Comparison of ENCODE assay signal across 8 mouse cellular contexts in genomic region chr16:28930426-28930825, GRCm38 (mm10). TPM values are rescaled to one million over a fixed set of nuclear protein-coding genes. Genes with fewer than 3 reads are reported as not detected.
DNase-seq lines count a peak whose midpoint lies in the region; ATAC-seq and TF ChIP-seq lines count a peak whose summit lies in the region.
"Had no signal": no experiment of that assay in that cellular context is flagged by ENCODE, and none has a peak within 500 bp of the region (broad histone marks: within the 10 kb centered on the region; RNA-seq: fewer than 3 reads in every experiment).

No protein-coding gene starts in this region.

- DNase-seq in lung, postnatal 25 days (ENCODE audit: low spot score) = no peak
- no peak for DNase-seq in stomach, postnatal 0 days (ENCODE audit: low spot score)
- no peak for DNase-seq in thymus, postnatal 0 days (ENCODE audit: low spot score)
- DNase-seq in urinary bladder, postnatal 36 days (ENCODE audit: low spot score in 2 of 2) = no peak

- no peak overlapping the region for H3K27ac ChIP-seq in lung, embryonic 16.5 days (ENCODE audit: low read length)
- H3K27ac ChIP-seq in forebrain, embryonic 13.5 days = no peak overlapping the region
- no peak overlapping the region for H3K27ac ChIP-seq in limb, embryonic 15.5 days
- no peak overlapping the region for H3K27ac ChIP-seq in stomach, postnatal 0 days (replicated peaks)

- no peak overlapping the region; the same call in 1 of the 2 replicates for H3K9ac ChIP-seq in lung, embryonic 16.5 days (ENCODE audit: low read length)
- H3K9ac ChIP-seq in forebrain, embryonic 13.5 days = no peak overlapping the region; the same call in 1 of the 2 replicates
- no peak overlapping the region for H3K9ac ChIP-seq in limb, embryonic 15.5 days
- no peak overlapping the region; the same call in 1 of the 2 replicates for H3K9ac ChIP-seq in stomach, postnatal 0 days (ENCODE audit: low read length)

- no peaks in the 10 kb centered on the region for H3K9me3 ChIP-seq in lung, embryonic 16.5 days (ENCODE audit: control insufficient read depth, low read length)
- no peaks in the 10 kb centered on the region for H3K9me3 ChIP-seq in forebrain, embryonic 13.5 days (replicated peaks)
- H3K9me3 ChIP-seq in limb, embryonic 15.5 days = no peaks in the 10 kb centered on the region
- no peaks in the 10 kb centered on the region for H3K9me3 ChIP-seq in stomach, postnatal 0 days (ENCODE audit: control insufficient read depth, low read length)

- ATAC-seq in lung, embryonic 16.5 days (ENCODE audit: low read depth) = no peak
- peak; percentile 3; the same call in 1 of the 2 replicates for ATAC-seq in forebrain, embryonic 13.5 days
- no peak for ATAC-seq in limb, embryonic 15.5 days (ENCODE audit: insufficient number of reproducible peaks, low FRiP score, low TSS enrichment, low read depth)
- no peak for ATAC-seq in stomach, postnatal 0 days (ENCODE audit: low FRiP score, low TSS enrichment)

- peaks cover 3% of the 10 kb centered on the region; the same call in 1 of the 2 replicates for H3K27me3 ChIP-seq in lung, embryonic 16.5 days (ENCODE audit: control insufficient read depth, insufficient read depth, low read depth, low read length)
- H3K27me3 ChIP-seq in forebrain, embryonic 13.5 days = peaks cover 29% of the 10 kb centered on the region
- H3K27me3 ChIP-seq in limb, embryonic 15.5 days = peaks cover 12% of the 10 kb centered on the region
- H3K27me3 ChIP-seq in stomach, postnatal 0 days (ENCODE audit: control insufficient read depth, insufficient read depth, low read length) = no peaks in the 10 kb centered on the region

- peaks cover 10% of the 10 kb centered on the region for H3K4me1 ChIP-seq in lung, embryonic 16.5 days (replicated peaks; ENCODE audit: control insufficient read depth, insufficient read depth, low read length)
- H3K4me1 ChIP-seq in forebrain, embryonic 13.5 days = peaks cover 30% of the 10 kb centered on the region
- H3K4me1 ChIP-seq in limb, embryonic 15.5 days = peaks cover 14% of the 10 kb centered on the region
- 0 out of 2 replicates have a peak, but pooled peaks cover 2% of the 10 kb centered on the region for H3K4me1 ChIP-seq in stomach, postnatal 0 days (replicated peaks; ENCODE audit: control insufficient read depth, insufficient read depth)

- peak overlapping the region; percentile 80 for H3K4me2 ChIP-seq in lung, embryonic 16.5 days (ENCODE audit: low read depth, low read length)
- H3K4me2 ChIP-seq in forebrain, embryonic 13.5 days = peak overlapping the region; percentile 92
- H3K4me2 ChIP-seq in limb, embryonic 15.5 days = peak overlapping the region; percentile 84
- H3K4me2 ChIP-seq in stomach, postnatal 0 days (replicated peaks; ENCODE audit: low read depth) = peak overlapping the region; percentile 93

- no peak for TF ChIP-seq EP300 in stomach, postnatal 0 days (optimal IDR thresholded peaks at IDR 0.05)

- H3K4me3 ChIP-seq in lung, embryonic 16.5 days (ENCODE audit: low read length) = peak overlapping the region; percentile 74
- H3K4me3 ChIP-seq in forebrain, embryonic 13.5 days = peak overlapping the region; percentile 82
- H3K4me3 ChIP-seq in limb, embryonic 15.5 days = peak overlapping the region; percentile 81
- peak overlapping the region; percentile 91; the same call in 1 of the 2 replicates for H3K4me3 ChIP-seq in stomach, postnatal 0 days (ENCODE audit: low read depth, low read length)

- no peak for TF ChIP-seq CTCF in stomach, postnatal 0 days (IDR thresholded peaks at IDR 0.05; ENCODE audit: low read depth)

- H3K36me3 ChIP-seq in lung, embryonic 16.5 days (ENCODE audit: control insufficient read depth, insufficient read depth, low read length) = no peaks in the 10 kb centered on the region
- H3K36me3 ChIP-seq in forebrain, embryonic 13.5 days (ENCODE audit: poor library complexity, severe bottlenecking) = no peaks in the 10 kb centered on the region
- H3K36me3 ChIP-seq in limb, embryonic 15.5 days = no peaks in the 10 kb centered on the region
- H3K36me3 ChIP-seq in stomach, postnatal 0 days (ENCODE audit: control insufficient read depth, insufficient read depth, low read length) = no peaks in the 10 kb centered on the region

- WGBS in lung, embryonic 16.5 days = 16% methylated on average over 5 of the region's 5 CpGs
- WGBS in forebrain, embryonic 13.5 days = 4% methylated on average over 5 of the region's 5 CpGs
- WGBS in limb, embryonic 15.5 days = 15% methylated on average over 5 of the region's 5 CpGs
- WGBS in stomach, postnatal 0 days = 29% methylated on average over 5 of the region's 5 CpGs

RNA-seq across cellular contexts. Expression of gene Mb21d2, which starts 1.0 kb away (rescaled TPM):
- 5.5 and 5.6 TPM in 2 replicates for polyA plus RNA-seq in lung, embryonic 16.5 days (2015; fragmentation: Nextera tagmentation; extraction: Ambion mirVana)
- 4.4 and 5.4 TPM in 2 replicates for polyA plus RNA-seq in forebrain, embryonic 13.5 days (2015; fragmentation: Nextera tagmentation; extraction: Ambion mirVana)
- polyA plus RNA-seq in limb, embryonic 15.5 days (2015; fragmentation: Nextera tagmentation; extraction: Ambion mirVana) = 7.4 and 7.7 TPM in 2 replicates
- polyA plus RNA-seq in stomach, postnatal 0 days (2015; fragmentation: Nextera tagmentation; extraction: Ambion mirVana) = 4.6 and 4.8 TPM in 2 replicates
- 1.2 and 1.6 TPM in 2 replicates for polyA plus RNA-seq in thymus, postnatal 0 days (2015; fragmentation: Nextera tagmentation; extraction: Ambion mirVana)
- polyA plus RNA-seq: erythroblast, embryonic 14.5 days had no signal
